Comparison of ENCODE assay signal across 21 mouse cellular contexts in the genomic region with DNA sequence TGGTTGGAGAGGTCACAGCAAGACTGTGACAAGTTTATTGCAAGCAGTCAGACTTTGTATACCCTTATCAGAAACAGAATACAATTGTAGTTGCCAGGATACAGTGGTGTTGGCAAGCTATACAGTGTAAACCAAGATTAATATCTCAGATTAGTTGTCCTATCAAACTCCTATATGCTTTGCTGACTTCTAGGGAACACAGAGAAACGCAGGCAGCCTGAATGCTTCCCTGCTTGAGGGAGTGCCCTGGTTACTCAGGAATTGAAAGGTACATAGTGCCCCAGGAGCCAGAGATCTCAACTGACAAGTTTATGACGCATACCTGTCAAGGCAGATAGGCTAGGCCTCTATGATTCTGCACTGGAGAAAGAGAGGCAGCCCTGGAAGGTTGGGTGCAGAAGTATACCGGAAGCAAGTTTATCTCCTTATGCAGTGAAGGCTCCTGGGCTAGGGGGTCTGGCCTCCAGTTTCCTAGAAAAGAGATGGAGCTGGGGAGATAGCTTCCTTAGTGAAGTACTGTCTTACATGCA. TPM values are rescaled to one million over a fixed set of nuclear protein-coding genes. Genes with fewer than 3 reads are reported as not detected.
A peak's percentile ranks its signal among the peaks of the same experiment; 100 is the strongest.
DNase-seq lines count a peak whose midpoint lies in the region; ATAC-seq and TF ChIP-seq lines count a peak whose summit lies in the region.
"Had no signal": no experiment of that assay in that cellular context is flagged by ENCODE, and none has a peak within 500 bp of the region (broad histone marks: within the 10 kb centered on the region; RNA-seq: fewer than 3 reads in every experiment).

No protein-coding gene starts in this region.

- no peak for TF ChIP-seq RAD21 in MEL (IDR thresholded peaks at IDR 0.05; ENCODE audit: low read depth, low read length)

- H3K9ac ChIP-seq in kidney, embryonic 14.5 days (ENCODE audit: low read depth, low read length), result 0 out of 2 replicates have a peak overlapping the region, but pooled peaks have one; percentile 7
- peak overlapping the region; percentile 43; the same call in 1 of the 2 replicates for H3K9ac ChIP-seq in MEL (ENCODE audit: control insufficient read depth, low read depth, low read length, poor library complexity, severe bottlenecking)
- no peak overlapping the region for H3K9ac ChIP-seq in intestine, postnatal 0 days (ENCODE audit: low read depth, low read length)
- H3K9ac ChIP-seq in forebrain, embryonic 14.5 days (ENCODE audit: low read length), result no peak overlapping the region
- H3K9ac ChIP-seq: hindbrain, embryonic 12.5 days; limb, embryonic 12.5 days; neural tube, embryonic 13.5 days had no signal

- ATAC-seq in kidney, embryonic 14.5 days (ENCODE audit: low FRiP score, low TSS enrichment), result no peak
- ATAC-seq in intestine, postnatal 0 days, result peak; percentile 91
- ATAC-seq in megakaryocyte-erythroid progenitor cell, adult 5-6 weeks (replicated peaks; ENCODE audit: low FRiP score, low TSS enrichment, poor library complexity, severe bottlenecking), result peak; percentile 80
- ATAC-seq in forebrain, embryonic 14.5 days, result no peak

- H3K27ac ChIP-seq in kidney, embryonic 14.5 days (ENCODE audit: low read depth, low read length), result no peak overlapping the region
- peak overlapping the region; percentile 83 for H3K27ac ChIP-seq in MEL (ENCODE audit: control insufficient read depth, low read depth, low read length)
- peak overlapping the region; percentile 73 for H3K27ac ChIP-seq in intestine, postnatal 0 days (ENCODE audit: low read depth, low read length)
- no peak overlapping the region for H3K27ac ChIP-seq in gastrocnemius, adult 2 months
- no peak overlapping the region for H3K27ac ChIP-seq in forebrain, embryonic 14.5 days (ENCODE audit: low read depth, low read length)
- H3K27ac ChIP-seq: embryonic facial prominence, embryonic 10.5 days; hindbrain, embryonic 12.5 days; limb, embryonic 12.5 days; macrophage; neural tube, embryonic 13.5 days had no signal

- no peaks in the 10 kb centered on the region for H3K9me3 ChIP-seq in kidney, embryonic 14.5 days (ENCODE audit: control insufficient read depth, low read length)
- H3K9me3 ChIP-seq in MEL (replicated peaks; ENCODE audit: insufficient read depth, low read length), result no peaks in the 10 kb centered on the region
- no peaks in the 10 kb centered on the region for H3K9me3 ChIP-seq in intestine, postnatal 0 days (ENCODE audit: control insufficient read depth)
- H3K9me3 ChIP-seq in forebrain, embryonic 14.5 days (replicated peaks; ENCODE audit: control insufficient read depth, low read length), result no peaks in the 10 kb centered on the region
- H3K9me3 ChIP-seq: embryonic facial prominence, embryonic 10.5 days; hindbrain, embryonic 12.5 days; limb, embryonic 12.5 days; neural tube, embryonic 13.5 days had no signal

- 75% methylated on average over 3 of the region's 3 CpGs for WGBS in kidney, embryonic 14.5 days
- 43% methylated on average over 3 of the region's 3 CpGs for WGBS in intestine, postnatal 0 days
- WGBS in forebrain, embryonic 14.5 days, result 95% methylated on average over 3 of the region's 3 CpGs

- H3K4me2 ChIP-seq in kidney, embryonic 14.5 days (replicated peaks; ENCODE audit: low read depth, low read length), result no peak overlapping the region
- no peak overlapping the region for H3K4me2 ChIP-seq in intestine, postnatal 0 days (replicated peaks; ENCODE audit: low read depth)
- no peak overlapping the region for H3K4me2 ChIP-seq in forebrain, embryonic 14.5 days (ENCODE audit: low read length)
- H3K4me2 ChIP-seq: hindbrain, embryonic 12.5 days; limb, embryonic 12.5 days; neural tube, embryonic 13.5 days had no signal

- no peak for TF ChIP-seq CTCF in MEL (IDR thresholded peaks at IDR 0.05 in 2 of 3, conservative IDR thresholded peaks at IDR 0.05 in 1 of 3; ENCODE audit: control insufficient read depth in 1 of 3, insufficient read depth in 1 of 3, low read depth in 2 of 3, low read length in 3 of 3, poor library complexity in 1 of 3, severe bottlenecking in 1 of 3)
- no peak for TF ChIP-seq CTCF in intestine, postnatal 0 days (IDR thresholded peaks at IDR 0.05; ENCODE audit: low read depth)
- no peak for TF ChIP-seq CTCF in gastrocnemius, adult 2 months (IDR thresholded peaks at IDR 0.05)

- H3K36me3 ChIP-seq in kidney, embryonic 14.5 days (ENCODE audit: control insufficient read depth, insufficient read depth, low read length), result no peaks in the 10 kb centered on the region
- H3K36me3 ChIP-seq in MEL (ENCODE audit: control insufficient read depth in 1 of 2, insufficient read depth in 2 of 2, low read length in 2 of 2), result peaks cover 0 to 29% of the 10 kb centered on the region in 2 experiments; a peak in 2 of 4 replicates
- H3K36me3 ChIP-seq in intestine, postnatal 0 days (ENCODE audit: control insufficient read depth, insufficient read depth), result no peaks in the 10 kb centered on the region
- no peaks in the 10 kb centered on the region for H3K36me3 ChIP-seq in forebrain, embryonic 14.5 days (ENCODE audit: control insufficient read depth, insufficient read depth, low read length)
- H3K36me3 ChIP-seq: hindbrain, embryonic 12.5 days; limb, embryonic 12.5 days; neural tube, embryonic 13.5 days had no signal

- TF ChIP-seq EP300 in MEL (IDR thresholded peaks at IDR 0.05; ENCODE audit: low read depth in 1 of 2, low read length in 2 of 2), result peak; percentile 79 to 85

- 0 out of 2 replicates have a peak, but pooled peaks cover 3% of the 10 kb centered on the region for H3K4me1 ChIP-seq in kidney, embryonic 14.5 days (ENCODE audit: control insufficient read depth, insufficient read depth, low read length)
- H3K4me1 ChIP-seq in MEL (ENCODE audit: control insufficient read depth in 1 of 2, insufficient read depth in 2 of 2, low read length in 2 of 2), result peaks cover 9 to 39% of the 10 kb centered on the region in 2 experiments
- H3K4me1 ChIP-seq in intestine, postnatal 0 days (replicated peaks; ENCODE audit: control insufficient read depth, insufficient read depth, low read length), result peaks cover 4% of the 10 kb centered on the region; the same call in 1 of the 2 replicates
- H3K4me1 ChIP-seq in forebrain, embryonic 14.5 days (ENCODE audit: control insufficient read depth, insufficient read depth, low read length), result no peaks in the 10 kb centered on the region
- H3K4me1 ChIP-seq: embryonic facial prominence, embryonic 10.5 days; hindbrain, embryonic 12.5 days; limb, embryonic 12.5 days; neural tube, embryonic 13.5 days had no signal

- H3K79me2 ChIP-seq in MEL (ENCODE audit: control insufficient read depth, insufficient read depth, low read length, poor library complexity), result no peaks in the 10 kb centered on the region

- DNase-seq in kidney, adult 11 months, result no peak
- DNase-seq in MEL (ENCODE audit: low read depth, low spot score), result peak; percentile 90
- DNase-seq in gastrocnemius, adult 2 months, result no peak
- no peak for DNase-seq in forebrain, embryonic 14.5 days (ENCODE audit: low spot score)
- DNase-seq in left cerebral cortex, postnatal 25 days (ENCODE audit: low spot score in 2 of 2), result no peak
- DNase-seq: adrenal gland, adult 8-10 months; cerebellum, postnatal 10 days; gastrocnemius, postnatal 36 days; kidney, postnatal 25 days; retina, postnatal 1 day; spleen, adult 18-20 months had no signal

- no peaks in the 10 kb centered on the region for H3K27me3 ChIP-seq in kidney, embryonic 14.5 days (ENCODE audit: control insufficient read depth, insufficient read depth, low read length)
- H3K27me3 ChIP-seq in MEL (ENCODE audit: control insufficient read depth in 1 of 2, insufficient read depth in 2 of 2, low read length in 2 of 2), result no peaks in the 10 kb centered on the region
- no peaks in the 10 kb centered on the region for H3K27me3 ChIP-seq in intestine, postnatal 0 days (replicated peaks; ENCODE audit: control insufficient read depth, insufficient read depth, low read length)
- no peaks in the 10 kb centered on the region for H3K27me3 ChIP-seq in forebrain, embryonic 14.5 days (replicated peaks; ENCODE audit: control insufficient read depth, insufficient read depth, low read length)
- H3K27me3 ChIP-seq: hindbrain, embryonic 12.5 days; limb, embryonic 12.5 days; neural tube, embryonic 13.5 days had no signal

- intact Hi-C loops in gastrocnemius, adult 2 months (cut with DNase I), result no loop called here
- intact Hi-C loops in left cerebral cortex, postnatal 25 days (cut with DNase I), result no loop called here

- TF ChIP-seq POLR2A in MEL (IDR thresholded peaks at IDR 0.05; ENCODE audit: control insufficient read depth in 1 of 2, insufficient read depth in 1 of 2, low read depth in 1 of 2, low read length in 2 of 2, poor library complexity in 1 of 2), result 0 out of 4 replicates have a peak, but pooled peaks have one; percentile 8 to 17

- H3K4me3 ChIP-seq in kidney, embryonic 14.5 days (ENCODE audit: low read length), result no peak overlapping the region
- H3K4me3 ChIP-seq in MEL (ENCODE audit: control insufficient read depth in 1 of 2, insufficient read depth in 1 of 2, low read depth in 2 of 2, low read length in 2 of 2), result no peak overlapping the region
- no peak overlapping the region for H3K4me3 ChIP-seq in intestine, postnatal 0 days (ENCODE audit: low read depth, low read length)
- H3K4me3 ChIP-seq in gastrocnemius, adult 2 months, result no peak overlapping the region
- no peak overlapping the region for H3K4me3 ChIP-seq in forebrain, embryonic 14.5 days (ENCODE audit: low read depth, low read length)
- H3K4me3 ChIP-seq: embryonic facial prominence, embryonic 10.5 days; hindbrain, embryonic 12.5 days; limb, embryonic 12.5 days; neural tube, embryonic 13.5 days had no signal

RNA-seq across cellular contexts. Expression of gene Vdac2, which starts 18.3 kb away (rescaled TPM):
- polyA plus RNA-seq in kidney, embryonic 14.5 days (2014; fragmentation: Nextera tagmentation; extraction: Ambion mirVana), result 319 and 349 TPM in 2 replicates
- total RNA-seq in MEL (2012; rRNA removed), result 247 and 248 TPM in 2 replicates
- polyA plus RNA-seq in MEL (2012; ENCODE audit: insufficient read depth in 1 of 2, insufficient read length in 2 of 2, low read depth in 1 of 2, low replicate concordance in 2 of 2, missing spikeins in 1 of 2), result 100 to 1,000 TPM in 1 of 2 experiments, 10 to 100 TPM in 1; 74.9 to 327 TPM
- 354 and 371 TPM in 2 replicates for polyA plus RNA-seq in intestine, postnatal 0 days (2015; fragmentation: Nextera tagmentation; extraction: Ambion mirVana)
- 321 and 323 TPM in 2 replicates for total RNA-seq in megakaryocyte-erythroid progenitor cell, adult 5-6 weeks (2014; fragmentation: Nextera tagmentation)
- total RNA-seq in megakaryocyte-erythroid progenitor cell, adult 5-6 weeks (2017), result 421 and 441 TPM in 2 replicates
- total RNA-seq in gastrocnemius, adult 2 months (2021), result 100 to 1,000 TPM; 320 to 332 TPM
- polyA plus RNA-seq in forebrain, embryonic 14.5 days (2014; fragmentation: Nextera tagmentation; extraction: Ambion mirVana), result 292 TPM in 2 replicates
- total RNA-seq in left cerebral cortex, postnatal 25 days (2021), result 100 to 1,000 TPM; 207 to 226 TPM

RNA-seq across cellular contexts. Expression of gene Comtd1, which starts 42.1 kb away (rescaled TPM):
- 24.1 and 27.3 TPM in 2 replicates for polyA plus RNA-seq in kidney, embryonic 14.5 days (2014; fragmentation: Nextera tagmentation; extraction: Ambion mirVana)
- 31.1 and 36.4 TPM in 2 replicates for total RNA-seq in MEL (2012; rRNA removed)
- 10 to 100 TPM in 1 of 2 experiments, not detected in 1; 35.7 TPM for polyA plus RNA-seq in MEL (2012; ENCODE audit: insufficient read depth in 1 of 2, insufficient read length in 2 of 2, low read depth in 1 of 2, low replicate concordance in 2 of 2, missing spikeins in 1 of 2)
- polyA plus RNA-seq in intestine, postnatal 0 days (2015; fragmentation: Nextera tagmentation; extraction: Ambion mirVana), result 67.3 and 70.5 TPM in 2 replicates
- total RNA-seq in megakaryocyte-erythroid progenitor cell, adult 5-6 weeks (2014; fragmentation: Nextera tagmentation), result 67.6 and 76.2 TPM in 2 replicates
- 17.7 and 24.2 TPM in 2 replicates for total RNA-seq in megakaryocyte-erythroid progenitor cell, adult 5-6 weeks (2017)
- total RNA-seq in gastrocnemius, adult 2 months (2021), result 10 to 100 TPM in 1 of 2 experiments, 1 to 10 TPM in 1; 8.8 to 13.0 TPM
- polyA plus RNA-seq in forebrain, embryonic 14.5 days (2014; fragmentation: Nextera tagmentation; extraction: Ambion mirVana), result 30.9 and 38.6 TPM in 2 replicates
- total RNA-seq in left cerebral cortex, postnatal 25 days (2021), result 10 to 100 TPM; 28.3 to 31.5 TPM

RNA-seq across cellular contexts. Expression of gene Dusp13, which starts 55.7 kb away (rescaled TPM):
- polyA plus RNA-seq in kidney, embryonic 14.5 days (2014; fragmentation: Nextera tagmentation; extraction: Ambion mirVana), result not detected in 2 replicates
- not detected in 2 replicates for total RNA-seq in MEL (2012; rRNA removed)
- polyA plus RNA-seq in MEL (2012; ENCODE audit: insufficient read depth in 1 of 2, insufficient read length in 2 of 2, low read depth in 1 of 2, low replicate concordance in 2 of 2, missing spikeins in 1 of 2), result under 1 TPM in 1 of 2 experiments, not detected in 1; 0.08 TPM
- 0.16 and 0.17 TPM in 2 replicates for polyA plus RNA-seq in intestine, postnatal 0 days (2015; fragmentation: Nextera tagmentation; extraction: Ambion mirVana)
- not detected in 2 replicates for total RNA-seq in megakaryocyte-erythroid progenitor cell, adult 5-6 weeks (2014; fragmentation: Nextera tagmentation)
- not detected in 2 replicates for total RNA-seq in megakaryocyte-erythroid progenitor cell, adult 5-6 weeks (2017)
- 100 to 1,000 TPM; 194 to 238 TPM for total RNA-seq in gastrocnemius, adult 2 months (2021)
- polyA plus RNA-seq in forebrain, embryonic 14.5 days (2014; fragmentation: Nextera tagmentation; extraction: Ambion mirVana), result not detected in 2 replicates
- total RNA-seq in left cerebral cortex, postnatal 25 days (2021), result 1 to 10 TPM in 1 of 2 experiments, under 1 TPM in 1; 0.53 to 1.1 TPM
- total RNA-seq: midbrain, postnatal 0 days had no signal
- polyA plus RNA-seq: embryonic facial prominence, embryonic 10.5 days; heart, embryonic 14.5 days; limb, embryonic 12.5 days; midbrain, postnatal 0 days; neural tube, embryonic 13.5 days had no signal

RNA-seq across cellular contexts. Expression of gene Samd8, which starts 56.4 kb away (rescaled TPM):
- 9.8 and 13.2 TPM in 2 replicates for polyA plus RNA-seq in kidney, embryonic 14.5 days (2014; fragmentation: Nextera tagmentation; extraction: Ambion mirVana)
- 5.8 and 6.7 TPM in 2 replicates for total RNA-seq in MEL (2012; rRNA removed)
- 1 to 10 TPM in 1 of 2 experiments, not detected in 1; 6.8 TPM for polyA plus RNA-seq in MEL (2012; ENCODE audit: insufficient read depth in 1 of 2, insufficient read length in 2 of 2, low read depth in 1 of 2, low replicate concordance in 2 of 2, missing spikeins in 1 of 2)
- polyA plus RNA-seq in intestine, postnatal 0 days (2015; fragmentation: Nextera tagmentation; extraction: Ambion mirVana), result 16.3 and 16.4 TPM in 2 replicates
- 4.6 and 5.5 TPM in 2 replicates for total RNA-seq in megakaryocyte-erythroid progenitor cell, adult 5-6 weeks (2014; fragmentation: Nextera tagmentation)
- total RNA-seq in megakaryocyte-erythroid progenitor cell, adult 5-6 weeks (2017), result 4.4 and 11.1 TPM in 2 replicates
- 10 to 100 TPM; 57.3 to 63.4 TPM for total RNA-seq in gastrocnemius, adult 2 months (2021)
- polyA plus RNA-seq in forebrain, embryonic 14.5 days (2014; fragmentation: Nextera tagmentation; extraction: Ambion mirVana), result 18.9 and 25.4 TPM in 2 replicates
- total RNA-seq in left cerebral cortex, postnatal 25 days (2021), result 10 to 100 TPM; 82.5 to 82.8 TPM

Comparison
In these comparisons a context has a peak if more than half of its experiments do, and no peak if none do; other contexts are left out.
1. ATAC-seq: peak in intestine, postnatal 0 days (single experiment) and megakaryocyte-erythroid progenitor cell, adult 5-6 weeks (single experiment); none in kidney, embryonic 14.5 days (single experiment) and forebrain, embryonic 14.5 days (single experiment).
2. H3K27ac ChIP-seq: peak in MEL (single experiment) and intestine, postnatal 0 days (single experiment); none in kidney, embryonic 14.5 days (single experiment), gastrocnemius, adult 2 months (single experiment) and forebrain, embryonic 14.5 days (single experiment).
3. H3K9ac ChIP-seq: peak in kidney, embryonic 14.5 days (single experiment) and MEL (single experiment); none in intestine, postnatal 0 days (single experiment) and forebrain, embryonic 14.5 days (single experiment).
4. RNA of gene Dusp13, which starts 55.7 kb away (total RNA-seq): 194 to 238 TPM in gastrocnemius, adult 2 months; 0.53 to 1.1 TPM in left cerebral cortex, postnatal 25 days, not detected in MEL and not detected in megakaryocyte-erythroid progenitor cell, adult 5-6 weeks; every median in the first group is over 10 times any median in the second.